ENCODE assay signal across 7 mouse cellular contexts in genomic region chr12:111538292-111539040, GRCm38 (mm10). TPM values are rescaled to one million over a fixed set of nuclear protein-coding genes. Genes with fewer than 3 reads are reported as not detected.
DNase-seq lines count a peak whose midpoint lies in the region; ATAC-seq and TF ChIP-seq lines count a peak whose summit lies in the region.

No protein-coding gene starts in this region.

- peak overlapping the region; percentile 87 for H3K4me2 ChIP-seq in limb, embryonic 13.5 days (replicated peaks)
- H3K4me2 ChIP-seq in midbrain, embryonic 15.5 days, result peak overlapping the region; percentile 81

- peak overlapping the region; percentile 96 for H3K4me3 ChIP-seq in embryonic facial prominence, embryonic 10.5 days
- peak overlapping the region; percentile 77 for H3K4me3 ChIP-seq in heart, adult 2 months
- peak overlapping the region; percentile 97 for H3K4me3 ChIP-seq in limb, embryonic 13.5 days
- peak overlapping the region; percentile 85 for H3K4me3 ChIP-seq in midbrain, embryonic 15.5 days

- no peak for TF ChIP-seq POLR2A in heart, adult 2 months (IDR thresholded peaks at IDR 0.05; ENCODE audit: insufficient read depth, low read depth, low read length)

- TF ChIP-seq EP300 in heart, adult 2 months (IDR thresholded peaks at IDR 0.05; ENCODE audit: insufficient read depth, low read depth, low read length), result no peak

- H3K79me2 ChIP-seq in heart, adult 2 months (replicated peaks; ENCODE audit: control insufficient read depth, insufficient read depth, low read length), result 0 out of 2 replicates have a peak, but pooled peaks cover 3% of the 10 kb centered on the region

- H3K9me3 ChIP-seq in embryonic facial prominence, embryonic 10.5 days, result no peaks in the 10 kb centered on the region
- H3K9me3 ChIP-seq in limb, embryonic 13.5 days, result no peaks in the 10 kb centered on the region
- H3K9me3 ChIP-seq in midbrain, embryonic 15.5 days, result no peaks in the 10 kb centered on the region

- H3K27ac ChIP-seq in embryonic facial prominence, embryonic 10.5 days (replicated peaks), result peak overlapping the region; percentile 96
- peak overlapping the region; percentile 99 for H3K27ac ChIP-seq in heart, adult 2 months
- H3K27ac ChIP-seq in limb, embryonic 13.5 days, result peak overlapping the region; percentile 95
- peak overlapping the region; percentile 97 for H3K27ac ChIP-seq in midbrain, embryonic 15.5 days

- peaks cover 49% of the 10 kb centered on the region for H3K36me3 ChIP-seq in embryonic facial prominence, embryonic 10.5 days (replicated peaks)
- peaks cover 37% of the 10 kb centered on the region for H3K36me3 ChIP-seq in heart, adult 2 months (ENCODE audit: control insufficient read depth, insufficient read depth, low read length)
- H3K36me3 ChIP-seq in limb, embryonic 13.5 days, result peaks cover 43% of the 10 kb centered on the region
- peaks cover 37% of the 10 kb centered on the region for H3K36me3 ChIP-seq in midbrain, embryonic 15.5 days (replicated peaks)

- H3K9ac ChIP-seq in heart, adult 2 months (ENCODE audit: low read depth, low read length), result peak overlapping the region; percentile 90
- peak overlapping the region; percentile 97 for H3K9ac ChIP-seq in limb, embryonic 13.5 days
- peak overlapping the region; percentile 86 for H3K9ac ChIP-seq in midbrain, embryonic 15.5 days

- intact Hi-C loops in heart, adult 2 months (cut with DNase I), result no loop called here

- peak; percentile 45 for ATAC-seq in limb, embryonic 13.5 days (ENCODE audit: low FRiP score, low read depth)
- ATAC-seq in midbrain, embryonic 15.5 days (replicated peaks), result peak; percentile 54

- peak; percentile 94 for DNase-seq in adrenal gland, adult 2 months
- peak; percentile 88 for DNase-seq in embryonic facial prominence, embryonic 10.5 days (ENCODE audit: low spot score)
- peak; percentile 88 to 91 for DNase-seq in heart, adult 2 months
- DNase-seq in kidney, adult 8-10 months, result peak; percentile 82 to 86
- DNase-seq in spleen, adult 12 weeks (ENCODE audit: low spot score), result peak; percentile 82

- WGBS in embryonic facial prominence, embryonic 10.5 days, result under 1% methylated on average over 111 of the region's 111 CpGs
- WGBS in heart, adult 2 months, result under 1% methylated on average over 108 of the region's 111 CpGs
- under 1% methylated on average over 105 of the region's 111 CpGs for WGBS in limb, embryonic 13.5 days
- under 1% methylated on average over 106 of the region's 111 CpGs for WGBS in midbrain, embryonic 15.5 days

- peaks cover 25% of the 10 kb centered on the region for H3K4me1 ChIP-seq in embryonic facial prominence, embryonic 10.5 days
- peaks cover 2% of the 10 kb centered on the region for H3K4me1 ChIP-seq in heart, adult 2 months (ENCODE audit: control insufficient read depth, insufficient read depth, low read length)
- H3K4me1 ChIP-seq in limb, embryonic 13.5 days, result peaks cover 37% of the 10 kb centered on the region
- H3K4me1 ChIP-seq in midbrain, embryonic 15.5 days, result peaks cover 32% of the 10 kb centered on the region

- no peaks in the 10 kb centered on the region for H3K27me3 ChIP-seq in embryonic facial prominence, embryonic 10.5 days (replicated peaks; ENCODE audit: low read depth, poor library complexity, severe bottlenecking)
- no peaks in the 10 kb centered on the region for H3K27me3 ChIP-seq in heart, adult 2 months (ENCODE audit: control insufficient read depth, insufficient read depth, low read length)
- no peaks in the 10 kb centered on the region for H3K27me3 ChIP-seq in limb, embryonic 13.5 days
- H3K27me3 ChIP-seq in midbrain, embryonic 15.5 days (replicated peaks), result no peaks in the 10 kb centered on the region

- TF ChIP-seq CTCF in heart, adult 2 months (IDR thresholded peaks at IDR 0.05), result no peak

RNA-seq across cellular contexts. Expression of gene Eif5, which starts 0.7 kb away (rescaled TPM):
- total RNA-seq in adrenal gland, adult 2 months (2021), result 100 to 1,000 TPM; 327 to 470 TPM
- 210 and 254 TPM in 2 replicates for polyA plus RNA-seq in adrenal gland, adult 2 months (2012; rRNA removed)
- 722 and 727 TPM in 2 replicates for polyA plus RNA-seq in embryonic facial prominence, embryonic 10.5 days (2016; fragmentation: Nextera tagmentation; extraction: Ambion mirVana)
- total RNA-seq in heart, adult 2 months (2021), result 100 to 1,000 TPM; 160 to 170 TPM
- polyA plus RNA-seq in heart, adult 2 months (2012; rRNA removed), result 39.4 and 85.3 TPM in 2 replicates
- polyA plus RNA-seq in limb, embryonic 13.5 days (2015; fragmentation: Nextera tagmentation; extraction: Ambion mirVana), result 597 and 611 TPM in 2 replicates
- 475 and 505 TPM in 2 replicates for polyA plus RNA-seq in midbrain, embryonic 15.5 days (2015; fragmentation: Nextera tagmentation; extraction: Ambion mirVana)

RNA-seq across cellular contexts. Expression of gene Mark3, which starts 35.9 kb away (rescaled TPM):
- 10 to 100 TPM; 83.2 to 95.9 TPM for total RNA-seq in adrenal gland, adult 2 months (2021)
- polyA plus RNA-seq in adrenal gland, adult 2 months (2012; rRNA removed), result 33.5 and 35.8 TPM in 2 replicates
- polyA plus RNA-seq in embryonic facial prominence, embryonic 10.5 days (2016; fragmentation: Nextera tagmentation; extraction: Ambion mirVana), result 41.7 and 45.6 TPM in 2 replicates
- 10 to 100 TPM; 50.6 to 52.5 TPM for total RNA-seq in heart, adult 2 months (2021)
- polyA plus RNA-seq in heart, adult 2 months (2012; rRNA removed), result 18.1 and 28.2 TPM in 2 replicates
- polyA plus RNA-seq in limb, embryonic 13.5 days (2015; fragmentation: Nextera tagmentation; extraction: Ambion mirVana), result 40.3 and 43.8 TPM in 2 replicates
- polyA plus RNA-seq in midbrain, embryonic 15.5 days (2015; fragmentation: Nextera tagmentation; extraction: Ambion mirVana), result 53.1 and 55.4 TPM in 2 replicates

RNA-seq across cellular contexts. Expression of gene Gm266, which starts 52.8 kb away (rescaled TPM):
- total RNA-seq in adrenal gland, adult 2 months (2021), result under 1 TPM in 1 of 2 experiments, not detected in 1; 0.23 TPM
- polyA plus RNA-seq in adrenal gland, adult 2 months (2012; rRNA removed), result 0.10 and 1.2 TPM in 2 replicates
- 15.7 and 19.8 TPM in 2 replicates for polyA plus RNA-seq in embryonic facial prominence, embryonic 10.5 days (2016; fragmentation: Nextera tagmentation; extraction: Ambion mirVana)
- total RNA-seq in heart, adult 2 months (2021), result under 1 TPM; 0.36 to 0.39 TPM
- polyA plus RNA-seq in heart, adult 2 months (2012; rRNA removed), result 0.23 and 0.88 TPM in 2 replicates
- polyA plus RNA-seq in limb, embryonic 13.5 days (2015; fragmentation: Nextera tagmentation; extraction: Ambion mirVana), result 9.0 and 9.1 TPM in 2 replicates
- 1.6 and 1.8 TPM in 2 replicates for polyA plus RNA-seq in midbrain, embryonic 15.5 days (2015; fragmentation: Nextera tagmentation; extraction: Ambion mirVana)

Comparison
In these comparisons a context has a peak if more than half of its experiments do, and no peak if none do; other contexts are left out.
1. Peak in every context shown above with its lines: DNase-seq, ATAC-seq, H3K4me3 ChIP-seq and H3K27ac ChIP-seq.